ENCODE assay signal across 8 mouse cellular contexts in genomic region chrX:105120275-105121226, GRCm38 (mm10). TPM values are rescaled to one million over a fixed set of nuclear protein-coding genes. Genes with fewer than 3 reads are reported as not detected.
DNase-seq lines count a peak whose midpoint lies in the region; ATAC-seq lines count a peak whose summit lies in the region.

Gene Magee1 (plus strand): TSS chrX:105120378.

- no peaks in the 10 kb centered on the region for H3K9me3 ChIP-seq in forebrain, embryonic 11.5 days (ENCODE audit: control insufficient read depth, low read length)
- no peaks in the 10 kb centered on the region for H3K9me3 ChIP-seq in heart, embryonic 15.5 days (replicated peaks)
- no peaks in the 10 kb centered on the region for H3K9me3 ChIP-seq in liver, embryonic 13.5 days (replicated peaks)
- no peaks in the 10 kb centered on the region for H3K9me3 ChIP-seq in stomach, embryonic 15.5 days

- peak within 1 kb of the TSS; percentile 76 for H3K4me2 ChIP-seq in forebrain, embryonic 11.5 days (ENCODE audit: low read depth, low read length, severe bottlenecking)
- peak within 1 kb of the TSS; percentile 92 for H3K4me2 ChIP-seq in heart, embryonic 15.5 days
- H3K4me2 ChIP-seq in liver, embryonic 13.5 days, result peak within 1 kb of the TSS; percentile 88
- peak within 1 kb of the TSS; percentile 83 for H3K4me2 ChIP-seq in stomach, embryonic 15.5 days

- H3K36me3 ChIP-seq in forebrain, embryonic 11.5 days (ENCODE audit: control insufficient read depth, insufficient read depth, low read length), result no peaks in the 10 kb centered on the region
- no peaks in the 10 kb centered on the region for H3K36me3 ChIP-seq in heart, embryonic 15.5 days
- no peaks in the 10 kb centered on the region for H3K36me3 ChIP-seq in liver, embryonic 13.5 days
- no peaks in the 10 kb centered on the region for H3K36me3 ChIP-seq in stomach, embryonic 15.5 days

- peak within 1 kb of the TSS; percentile 50 for H3K4me3 ChIP-seq in forebrain, embryonic 11.5 days (ENCODE audit: low read depth, low read length)
- peak within 1 kb of the TSS; percentile 56 for H3K4me3 ChIP-seq in heart, embryonic 15.5 days
- H3K4me3 ChIP-seq in liver, embryonic 13.5 days (replicated peaks), result peak within 1 kb of the TSS; percentile 61
- peak within 1 kb of the TSS; percentile 56 for H3K4me3 ChIP-seq in stomach, embryonic 15.5 days (replicated peaks)

- WGBS in forebrain, embryonic 11.5 days, result 15% methylated on average over 59 of the region's 65 CpGs
- WGBS in heart, embryonic 15.5 days, result 9% methylated on average over 65 of the region's 65 CpGs
- WGBS in liver, embryonic 13.5 days (ENCODE audit: insufficient replicate concordance), result 13% methylated on average over 64 of the region's 65 CpGs
- WGBS in stomach, embryonic 15.5 days, result 13% methylated on average over 63 of the region's 65 CpGs

- H3K27ac ChIP-seq in forebrain, embryonic 11.5 days (ENCODE audit: low read depth, low read length), result 0 out of 2 replicates have a peak within 1 kb of the TSS, but pooled peaks have one; percentile 18
- peak within 1 kb of the TSS; percentile 37; the same call in 1 of the 2 replicates for H3K27ac ChIP-seq in heart, embryonic 15.5 days
- H3K27ac ChIP-seq in liver, embryonic 13.5 days, result no peak within 1 kb of the TSS
- 0 out of 2 replicates have a peak within 1 kb of the TSS, but pooled peaks have one; percentile 16 for H3K27ac ChIP-seq in stomach, embryonic 15.5 days

- H3K27me3 ChIP-seq in forebrain, embryonic 11.5 days (ENCODE audit: control insufficient read depth, insufficient read depth, low read length), result peaks cover 35% of the 10 kb centered on the region
- H3K27me3 ChIP-seq in heart, embryonic 15.5 days, result peaks cover 24% of the 10 kb centered on the region
- peaks cover 37% of the 10 kb centered on the region for H3K27me3 ChIP-seq in liver, embryonic 13.5 days
- H3K27me3 ChIP-seq in stomach, embryonic 15.5 days (replicated peaks), result peaks cover 10% of the 10 kb centered on the region; the same call in 1 of the 2 replicates

- no peaks in the 10 kb centered on the region for H3K4me1 ChIP-seq in forebrain, embryonic 11.5 days (replicated peaks; ENCODE audit: control insufficient read depth, insufficient read depth, low read length)
- H3K4me1 ChIP-seq in heart, embryonic 15.5 days (replicated peaks), result no peaks in the 10 kb centered on the region
- peaks cover 7% of the 10 kb centered on the region; the same call in 1 of the 2 replicates for H3K4me1 ChIP-seq in liver, embryonic 13.5 days (replicated peaks)
- no peaks in the 10 kb centered on the region for H3K4me1 ChIP-seq in stomach, embryonic 15.5 days

- H3K9ac ChIP-seq in forebrain, embryonic 11.5 days (ENCODE audit: low read length), result peak within 1 kb of the TSS; percentile 57
- peak within 1 kb of the TSS; percentile 57 for H3K9ac ChIP-seq in heart, embryonic 15.5 days
- peak within 1 kb of the TSS; percentile 62 for H3K9ac ChIP-seq in liver, embryonic 13.5 days
- peak within 1 kb of the TSS; percentile 34 for H3K9ac ChIP-seq in stomach, embryonic 15.5 days

- peak; percentile 73 for ATAC-seq in CD4-positive, CD25-positive, alpha-beta regulatory T cell, adult 4 months
- peak; percentile 73 for ATAC-seq in forebrain, embryonic 11.5 days (replicated peaks; ENCODE audit: low FRiP score)
- ATAC-seq in heart, embryonic 15.5 days (replicated peaks; ENCODE audit: insufficient number of reproducible peaks, insufficient read depth, low FRiP score, low read depth), result peak; percentile 54; the same call in 1 of the 2 replicates
- ATAC-seq in liver, embryonic 13.5 days (ENCODE audit: low read depth), result peak; percentile 70
- ATAC-seq in stomach, embryonic 15.5 days (ENCODE audit: insufficient read depth, low FRiP score, low read depth), result peak; percentile 60; the same call in 1 of the 2 replicates

- peak; percentile 22 for DNase-seq in c-Kit-positive CD71-negative TER-119-negative erythroid progenitor cells, embryonic 14.5 days (ENCODE audit: low read depth)
- DNase-seq in forebrain, embryonic 11.5 days (ENCODE audit: low spot score), result peak; percentile 80
- peak; percentile 68 to 72 for DNase-seq in kidney, postnatal 25 days
- DNase-seq in liver, embryonic 13.5 days, result peak; percentile 52
- DNase-seq in natural killer cell, adult 2 months (ENCODE audit: low spot score in 2 of 2), result peak; percentile 47 to 49

RNA-seq across cellular contexts. Expression of gene Magee1, which starts in this region (rescaled TPM):
- 1 to 10 TPM; 2.6 to 3.4 TPM for polyA plus RNA-seq in CD4-positive, CD25-positive, alpha-beta regulatory T cell, adult 4 months (2017; shearing (Covaris generic))
- polyA plus RNA-seq in forebrain, embryonic 11.5 days (2014; fragmentation: Nextera tagmentation; extraction: Ambion mirVana), result 39.0 and 39.6 TPM in 2 replicates
- polyA plus RNA-seq in heart, embryonic 15.5 days (2015; fragmentation: Nextera tagmentation; extraction: Ambion mirVana), result 11.5 and 15.4 TPM in 2 replicates
- 2.1 and 2.5 TPM in 2 replicates for polyA plus RNA-seq in liver, embryonic 13.5 days (2015; fragmentation: Nextera tagmentation; extraction: Ambion mirVana)
- polyA plus RNA-seq in stomach, embryonic 15.5 days (2015; fragmentation: Nextera tagmentation; extraction: Ambion mirVana), result 22.2 and 22.4 TPM in 2 replicates

Comparison
In these comparisons a context has a peak if more than half of its experiments do, and no peak if none do; other contexts are left out.
1. DNase-seq: peak in every context shown above with its lines; median percentile 80 in forebrain, embryonic 11.5 days; 70 in kidney, postnatal 25 days; 52 in liver, embryonic 13.5 days; 48 in natural killer cell, adult 2 months; 22 in c-Kit-positive CD71-negative TER-119-negative erythroid progenitor cells, embryonic 14.5 days.